Mouse (Mus musculus) MEL (cell line): ENCODE results near the gene Gapdh. TPM values are rescaled to one million over a fixed set of nuclear protein-coding genes. Genes with fewer than 3 reads are reported as not detected.
A peak's percentile ranks its signal among the peaks of the same experiment; 100 is the strongest.

Source experiments
- DNase-seq: peaks from one replicate; pipeline ENCODE4 v3.0.0; 2011; ENCODE audit warnings: low read depth, low spot score
- H3K27ac ChIP-seq: 2 replicates; pipeline ENCODE4 v1.5.1; 2012; ENCODE audit warnings: low read depth, mild to moderate bottlenecking, control low read depth, low read length, moderate library complexity; ENCODE audit not compliant: control insufficient read depth
- H3K27me3 ChIP-seq, 2 experiments: fragments of 150-350 bp in 1 of 2; sonication (generic) in 1 of 2; 2 replicates each; pipeline ENCODE4 v1.6.1; 2012; ENCODE audit warnings: low read length in 2 of 2, mild to moderate bottlenecking in 2 of 2, improper control_type of control experiment in 1 of 2, moderate library complexity in 1 of 2; ENCODE audit not compliant: insufficient read depth in 2 of 2, control insufficient read depth in 1 of 2
- H3K36me3 ChIP-seq, 2 experiments: 2 replicates each; pipeline ENCODE4 v1.6.1; 2012 to 2014; ENCODE audit warnings: low read length in 2 of 2, improper control_type of control experiment in 1 of 2, inconsistent platforms in 1 of 2, mild to moderate bottlenecking in 1 of 2; ENCODE audit not compliant: insufficient read depth in 2 of 2, control insufficient read depth in 1 of 2
- H3K4me1 ChIP-seq, 2 experiments: fragments of 150-350 bp in 1 of 2; sonication (generic) in 1 of 2; 2 replicates each; pipeline ENCODE4 v1.6.1; 2012; ENCODE audit warnings: low read length in 2 of 2, improper control_type of control experiment in 1 of 2, mild to moderate bottlenecking in 1 of 2; ENCODE audit not compliant: insufficient read depth in 2 of 2, control insufficient read depth in 1 of 2
- H3K4me3 ChIP-seq, 2 experiments: fragments of 150-350 bp in 1 of 2; sonication (generic) in 1 of 2; 2 replicates each; pipeline ENCODE4 v1.5.1; 2012; ENCODE audit warnings: low read depth in 2 of 2, low read length in 2 of 2, mild to moderate bottlenecking in 2 of 2, moderate library complexity in 2 of 2, control low read depth in 1 of 2, improper control_type of control experiment in 1 of 2; ENCODE audit not compliant: control insufficient read depth in 1 of 2, insufficient read depth in 1 of 2
- H3K79me2 ChIP-seq: 2 replicates; pipeline ENCODE4 v1.6.1; 2012; ENCODE audit warnings: mild to moderate bottlenecking, low read length, moderate library complexity; ENCODE audit not compliant: control insufficient read depth, poor library complexity, insufficient read depth
- H3K9ac ChIP-seq: 2 replicates; pipeline ENCODE4 v1.6.1; 2012; ENCODE audit warnings: low read depth, mild to moderate bottlenecking, control low read depth, low read length, moderate library complexity; ENCODE audit not compliant: control insufficient read depth, poor library complexity, severe bottlenecking
- H3K9me3 ChIP-seq: fragments of 150-350 bp; sonication (generic); replicated peaks from 2 replicates; pipeline ENCODE4 v1.6.1; 2012; ENCODE audit warnings: mild to moderate bottlenecking, low read length, improper control_type of control experiment, moderate library complexity; ENCODE audit not compliant: insufficient read depth
- BHLHE40 ChIP-seq: IDR thresholded peaks from 2 replicates; pipeline ENCODE4 v1.6.1; 2012; ENCODE audit warnings: low read depth, mild to moderate bottlenecking, inconsistent platforms, low read length, improper control_type of control experiment, borderline replicate concordance
- CTCF ChIP-seq, 3 experiments: IDR thresholded peaks in 2 of 3; conservative IDR thresholded peaks in 1 of 3; 2 replicates each; pipeline ENCODE4 v1.5.1; 2011 to 2012; ENCODE audit warnings: low read length in 3 of 3, low read depth in 2 of 3, mild to moderate bottlenecking in 2 of 3, improper control_type of control experiment in 1 of 3, inconsistent platforms in 1 of 3, mixed read lengths in 1 of 3, moderate library complexity in 1 of 3; ENCODE audit not compliant: control insufficient read depth in 1 of 3, insufficient read depth in 1 of 3, poor library complexity in 1 of 3, severe bottlenecking in 1 of 3
- KAT2A ChIP-seq: conservative IDR thresholded peaks from 2 replicates; pipeline ENCODE4 v1.6.1; 2012; ENCODE audit warnings: low read depth, low read length, improper control_type of control experiment, inconsistent platforms
- MXI1 ChIP-seq: IDR thresholded peaks from 2 replicates; pipeline ENCODE4 v1.6.1; 2011; ENCODE audit warnings: mild to moderate bottlenecking, low read depth, low read length, improper control_type of control experiment
- NELFE ChIP-seq: IDR thresholded peaks from 2 replicates; pipeline ENCODE4 v1.6.1; 2011; ENCODE audit warnings: low read depth, low read length, improper control_type of control experiment
- RAD21 ChIP-seq: IDR thresholded peaks from 2 replicates; pipeline ENCODE4 v1.6.1; 2011; ENCODE audit warnings: mild to moderate bottlenecking, low read depth, low read length, improper control_type of control experiment
- RCOR1 ChIP-seq: IDR thresholded peaks from 2 replicates; pipeline ENCODE4 v1.6.1; 2012; ENCODE audit warnings: low read depth, mild to moderate bottlenecking, inconsistent platforms, low read length, improper control_type of control experiment
- SMC3 ChIP-seq: IDR thresholded peaks from 2 replicates; pipeline ENCODE4 v1.6.1; 2011; ENCODE audit warnings: low read depth, low read length, improper control_type of control experiment
- USF1 ChIP-seq: IDR thresholded peaks from 2 replicates; pipeline ENCODE4 v1.6.1; 2014; ENCODE audit warnings: low read depth, mild to moderate bottlenecking, inconsistent platforms, low read length, improper control_type of control experiment, moderate library complexity
- USF2 ChIP-seq, 2 experiments: IDR thresholded peaks; 2 replicates each; pipeline ENCODE4 v1.6.1; 2011 to 2012; ENCODE audit warnings: improper control_type of control experiment in 2 of 2, low read length in 2 of 2, borderline replicate concordance in 1 of 2, inconsistent platforms in 1 of 2, low read depth in 1 of 2, mild to moderate bottlenecking in 1 of 2; ENCODE audit not compliant: insufficient read depth in 1 of 2
- ZKSCAN1 ChIP-seq: IDR thresholded peaks from 2 replicates; pipeline ENCODE4 v1.6.1; 2012; ENCODE audit warnings: low read depth, mild to moderate bottlenecking, inconsistent platforms, low read length, improper control_type of control experiment, moderate library complexity
- polyA plus RNA-seq, 2 experiments: library from polyadenylated mRNA; stranded (reverse) in 1 of 2; unstranded in 1 of 2; fragments of >175 nt in 1 of 2; fragments of >200 nt in 1 of 2; gene quantifications; 2 replicates each; pipeline versions ENCODE4 v1.2.1 to v1.2.4; 2012; ENCODE audit warnings: low replicate concordance in 2 of 2, low read depth in 1 of 2; ENCODE audit not compliant: insufficient read length in 2 of 2, insufficient read depth in 1 of 2, missing spikeins in 1 of 2
- total RNA-seq: library from RNA; depleted of rRNA; stranded (reverse); fragments of 300-350 nt; gene quantifications from 2 replicates; pipeline ENCODE4 v1.2.3, GENCODE M21; 2012

The Gapdh gene
- total and polyA plus RNA-seq, 3 experiments: 723 to 1,834 TPM; not detected in 1

GRCm38 (mm10) chr6:125173256-125173655, 7.0 kb upstream of the Gapdh start:
- no peak for DNase-seq
- H3K4me1 ChIP-seq: no peaks in the 10 kb centered on the region

GRCm38 (mm10) chr6:125172474-125172873, 6.2 kb upstream of the Gapdh start:
- Histone ChIP-seq H3K9me3 (no peaks in the 10 kb centered on the region), H3K9ac (no peak overlapping the region), H3K4me1 (peaks cover 0 to 2% of the 10 kb centered on the region in 2 experiments; a peak in 3 of 4 replicates), H3K27me3 (no peaks in the 10 kb centered on the region), H3K4me3 (no peak overlapping the region), H3K27ac (no peak overlapping the region), H3K79me2 (no peaks in the 10 kb centered on the region), H3K36me3 (peaks cover 4 to 17% of the 10 kb centered on the region in 2 experiments)
- DNase-seq: no peak
- TF ChIP-seq MXI1 (no peak), KAT2A (no peak), NELFE (no peak), USF2 (IDR thresholded peaks at IDR 0.05; ENCODE audit: borderline replicate concordance in 1 of 2, insufficient read depth in 1 of 2, low read depth in 1 of 2, low read length in 2 of 2) (no peak), ZKSCAN1 (no peak), RCOR1 (no peak), BHLHE40 (no peak)

More at GRCm38 (mm10) chr6:125173256-125173655, 7.0 kb upstream of the Gapdh start:
- H3K9ac ChIP-seq: no peak overlapping the region
- no peak overlapping the region for H3K4me3 ChIP-seq
- peaks cover 0 to 21% of the 10 kb centered on the region in 2 experiments; a peak in 2 of 4 replicates for H3K36me3 ChIP-seq
- H3K27ac ChIP-seq: no peak overlapping the region
- H3K79me2 ChIP-seq: no peaks in the 10 kb centered on the region
- H3K9me3 ChIP-seq: no peaks in the 10 kb centered on the region
- H3K27me3 ChIP-seq: no peaks in the 10 kb centered on the region
- TF ChIP-seq USF1: no peak
- TF ChIP-seq, all 39 proteins: peak for 0

- H3K27ac ChIP-seq: no peak overlapping the region
- no peaks in the 10 kb centered on the region for H3K27me3 ChIP-seq
- H3K79me2 ChIP-seq: peaks cover 4% of the 10 kb centered on the region
- H3K36me3 ChIP-seq: peaks cover 8 to 9% of the 10 kb centered on the region in 2 experiments
- DNase-seq: peak; percentile 42
- H3K9me3 ChIP-seq: no peaks in the 10 kb centered on the region
- H3K4me1 ChIP-seq: peaks cover 3 to 13% of the 10 kb centered on the region in 2 experiments
- H3K4me3 ChIP-seq: no peak overlapping the region
- TF ChIP-seq CTCF (IDR thresholded peaks at IDR 0.05 in 2 of 3, conservative IDR thresholded peaks at IDR 0.05 in 1 of 3; ENCODE audit: control insufficient read depth in 1 of 3, insufficient read depth in 1 of 3, low read depth in 2 of 3, low read length in 3 of 3, poor library complexity in 1 of 3, severe bottlenecking in 1 of 3) (peak in 1 of 3 experiments; percentile 30; a peak in 2 of 6 replicates), SMC3 (0 out of 2 replicates have a peak, but pooled peaks have one; percentile 13), RAD21 (peak; percentile 12), KAT2A (no peak)
- H3K9ac ChIP-seq: no peak overlapping the region
These were observed 3.9 kb upstream of the Gapdh start for GRCm38 (mm10) chr6:125170194-125170593.
